Mouse (Mus musculus): ENCODE results near the gene Dock8.

DNA sequence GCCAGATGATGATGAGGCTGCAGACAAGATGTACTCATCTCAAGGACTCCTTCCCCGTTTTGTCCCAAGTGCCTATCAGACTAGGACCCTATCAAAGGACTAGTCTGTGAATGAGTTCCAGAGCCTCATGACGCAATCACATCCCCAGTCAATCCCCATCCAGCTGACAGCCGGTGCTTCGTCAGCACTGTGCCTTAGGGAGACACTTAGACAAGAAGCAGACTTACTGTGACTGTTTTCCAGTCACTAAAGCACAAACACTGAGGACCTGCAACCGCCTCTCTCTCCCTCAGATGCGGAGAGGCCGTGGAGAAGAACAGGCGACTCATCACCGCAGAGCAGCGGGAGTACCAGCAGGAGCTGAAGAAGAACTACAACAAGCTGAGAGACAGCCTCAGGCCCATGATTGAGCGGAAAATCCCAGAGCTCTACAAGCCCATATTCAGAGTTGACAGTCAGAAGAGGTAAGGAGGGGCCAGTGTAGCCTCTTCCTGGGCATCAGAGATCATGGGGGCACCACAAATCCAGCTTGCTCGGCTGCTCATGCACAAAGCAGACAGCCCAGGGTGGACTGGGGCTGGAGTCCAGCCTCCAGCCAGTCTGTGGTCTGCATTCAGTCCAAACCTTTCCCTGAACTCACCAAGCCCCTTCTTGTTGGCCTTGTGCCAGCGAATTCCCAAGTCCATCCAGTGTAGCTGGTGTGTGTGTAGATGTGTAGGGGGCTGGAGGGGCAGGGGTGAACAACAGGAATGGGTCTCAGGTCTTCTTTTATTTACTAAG lies 200.9 kb downstream of the Dock8 start:
- TF ChIP-seq GATA1 (IDR thresholded peaks at IDR 0.05; ENCODE audit: borderline replicate concordance, low read length): no peak
- no peak for TF ChIP-seq FLI1 (IDR thresholded peaks at IDR 0.05; ENCODE audit: low read length)

Measured in megakaryocyte, embryonic 14.5 days (primary cell).